Mouse (Mus musculus) thymus, postnatal 25 days (tissue): ENCODE data around the gene Ip6k3.

Experiments used
- DNase-seq: peaks from one replicate; pipeline ENCODE4 v3.0.0; 2022

The Ip6k3 gene

GRCm38 (mm10) chr17:27167545-27167944 lies at the start of gene Ip6k3:
Ip6k3 (minus strand) TSS chr17:27167795.
- no peak for DNase-seq

DNA sequence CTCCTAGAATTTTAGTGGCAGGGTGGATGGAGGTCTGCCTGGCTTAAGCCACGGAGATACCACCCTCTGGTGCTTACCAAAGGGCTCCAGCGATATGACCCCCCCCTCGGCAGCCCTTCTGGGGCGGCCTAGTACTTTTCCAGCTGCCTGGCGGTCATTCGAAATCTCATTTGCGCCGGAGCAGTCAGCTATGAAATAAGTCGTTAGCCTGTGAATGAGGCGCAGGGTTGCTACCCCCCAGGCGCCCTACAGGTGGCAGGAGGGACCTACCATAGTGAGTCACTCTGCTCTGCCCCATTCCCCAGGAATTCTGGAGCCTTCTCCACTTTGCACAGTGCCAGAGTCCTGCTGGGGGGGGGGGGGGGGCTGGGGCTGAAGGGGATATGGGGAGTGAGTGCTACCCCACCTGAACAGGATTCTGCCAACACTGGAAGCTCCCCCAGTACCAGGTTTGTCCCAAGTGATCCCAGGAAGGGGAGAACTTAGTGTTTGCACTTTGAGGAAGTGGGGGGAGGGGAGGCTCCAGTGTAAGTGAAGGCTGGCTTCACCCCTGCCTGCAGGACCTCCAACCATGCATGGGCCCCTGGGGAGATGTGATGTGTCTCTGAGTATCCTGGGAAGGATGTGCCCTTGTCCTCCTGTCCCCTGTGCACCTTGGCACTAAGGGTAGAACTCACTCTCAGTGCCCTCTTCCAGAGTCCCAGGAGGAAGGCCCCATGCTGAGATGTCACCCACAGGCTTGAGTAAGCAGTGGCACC lies 45.4 kb upstream of the Ip6k3 start:
- peak; percentile 17 for DNase-seq

GRCm38 (mm10) chr17:27212006-27212405 lies 44.4 kb upstream of the Ip6k3 start:
- no peak for DNase-seq

DNA sequence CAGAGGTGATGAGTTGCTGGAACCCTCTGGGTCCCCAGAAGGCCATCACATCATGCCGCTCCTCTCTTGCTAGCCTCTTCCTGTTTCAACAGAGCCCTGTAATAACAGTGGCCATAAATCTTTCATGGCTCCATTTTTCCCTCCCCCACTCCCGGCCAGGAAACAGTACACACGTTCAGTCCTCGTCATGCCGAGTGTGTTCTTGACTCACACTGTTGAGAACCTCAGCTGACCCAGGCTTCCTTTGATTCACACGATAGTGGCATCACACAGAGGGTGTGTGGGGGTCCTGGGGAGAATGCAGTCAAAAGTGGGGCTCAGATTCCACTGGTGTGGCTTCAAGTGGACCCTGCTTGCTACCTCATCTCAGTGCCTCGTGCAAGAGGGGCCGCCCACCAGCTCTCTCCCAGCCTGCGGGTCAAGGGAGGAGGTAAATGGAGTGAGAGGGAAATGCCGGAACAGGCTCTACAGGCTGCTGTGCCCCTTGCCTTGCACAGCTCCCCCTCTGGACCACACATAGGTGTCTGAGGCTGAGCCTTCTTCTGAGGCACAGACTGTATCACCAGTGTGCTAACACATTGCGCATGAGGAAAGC lies 39.6 kb upstream of the Ip6k3 start:
- no peak for DNase-seq

DNA sequence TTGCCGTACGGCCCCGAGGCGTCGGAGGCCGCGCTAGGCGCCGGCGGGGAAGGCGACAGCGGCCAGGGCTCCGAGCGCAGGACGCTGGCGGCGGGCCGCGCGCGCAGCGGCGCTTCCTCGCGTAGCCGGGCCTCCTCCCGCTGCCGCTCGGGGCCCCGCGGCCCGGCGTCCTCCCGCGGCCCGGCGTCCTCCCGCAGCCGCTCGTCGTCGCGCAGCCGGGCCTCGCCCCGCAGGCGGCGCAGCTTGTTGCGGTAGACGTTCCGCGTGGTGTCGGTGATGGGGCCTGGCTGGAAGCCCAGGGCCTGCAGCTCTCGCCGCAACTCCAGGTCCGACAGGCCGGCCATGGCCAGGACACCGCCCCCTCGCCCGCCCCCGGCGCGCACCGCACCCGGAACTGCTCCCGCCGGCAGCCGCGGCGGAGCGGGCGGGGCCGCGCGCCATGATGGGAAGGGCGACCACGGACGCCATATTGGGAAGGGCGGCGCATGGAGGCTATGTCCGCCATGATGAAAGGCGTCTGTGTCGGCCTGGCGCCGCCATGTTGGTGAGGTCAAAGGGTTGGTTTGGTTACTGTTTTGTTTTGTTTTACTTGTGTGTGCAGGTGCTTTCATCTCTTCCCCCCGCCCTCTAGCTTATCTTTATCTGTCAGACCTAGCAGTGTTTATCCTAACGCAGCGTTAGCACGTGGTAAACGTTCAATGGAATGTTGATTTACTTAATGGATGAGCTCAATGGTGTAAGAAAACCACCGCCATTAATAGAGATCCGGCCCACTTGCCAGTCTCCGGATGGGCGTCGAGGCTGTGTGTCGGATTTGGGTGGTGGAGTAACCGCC lies 36.7 kb upstream of the Ip6k3 start, which contains the start of gene Lemd2:
Lemd2 (minus strand) TSS at position 395 of the 835 bp plus-strand sequence.
- peak; percentile 97 for DNase-seq

- peak; percentile 37 for DNase-seq
These were observed 35.9 kb upstream of the Ip6k3 start for GRCm38 (mm10) chr17:27203358-27204074.

DNA sequence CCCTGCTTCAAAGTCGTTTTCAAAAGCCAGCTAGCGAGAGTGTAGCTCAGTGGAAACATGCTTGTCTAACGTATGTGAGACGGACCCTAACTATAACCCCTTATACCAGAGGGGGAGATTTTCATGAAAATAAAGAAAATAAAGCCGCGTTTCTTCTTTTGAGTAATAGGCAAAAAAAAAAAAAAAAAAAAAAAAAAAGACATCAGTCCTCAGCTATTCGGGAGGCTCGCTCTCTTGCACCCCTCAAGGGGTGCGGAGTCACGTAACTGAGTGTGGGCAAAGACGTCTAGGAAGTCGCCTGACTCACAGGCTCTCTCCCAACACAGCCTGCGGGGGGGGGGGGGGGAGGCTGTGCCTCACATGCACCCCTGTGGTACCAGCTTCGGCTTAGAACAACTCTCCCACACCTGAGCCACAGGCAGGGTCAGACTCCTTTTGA lies 35.3 kb upstream of the Ip6k3 start:
- no peak for DNase-seq

GRCm38 (mm10) chr17:27201981-27202380 lies 34.4 kb upstream of the Ip6k3 start:
- no peak for DNase-seq

GRCm38 (mm10) chr17:27200801-27201200 lies 33.2 kb upstream of the Ip6k3 start:
- DNase-seq = no peak

DNA sequence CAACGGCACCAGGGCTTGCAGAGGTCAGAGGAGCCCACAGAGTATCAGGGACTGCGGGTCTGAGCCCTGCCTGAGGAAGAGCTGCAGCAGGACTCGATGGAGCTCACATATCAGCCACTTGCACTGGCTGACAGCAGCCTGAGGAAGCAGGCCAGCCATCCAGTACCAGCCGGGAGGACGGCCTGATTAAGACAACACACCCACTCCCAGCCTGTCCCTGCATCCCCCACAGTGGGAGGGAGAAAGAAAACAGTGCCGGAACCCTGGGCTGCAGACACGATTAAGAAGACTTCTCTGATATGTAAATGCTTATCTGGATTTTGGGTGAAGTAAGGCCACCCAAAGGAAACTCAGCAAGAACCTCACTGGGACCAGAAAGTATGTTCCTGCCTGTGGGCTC lies 32.3 kb upstream of the Ip6k3 start:
- no peak for DNase-seq

DNA sequence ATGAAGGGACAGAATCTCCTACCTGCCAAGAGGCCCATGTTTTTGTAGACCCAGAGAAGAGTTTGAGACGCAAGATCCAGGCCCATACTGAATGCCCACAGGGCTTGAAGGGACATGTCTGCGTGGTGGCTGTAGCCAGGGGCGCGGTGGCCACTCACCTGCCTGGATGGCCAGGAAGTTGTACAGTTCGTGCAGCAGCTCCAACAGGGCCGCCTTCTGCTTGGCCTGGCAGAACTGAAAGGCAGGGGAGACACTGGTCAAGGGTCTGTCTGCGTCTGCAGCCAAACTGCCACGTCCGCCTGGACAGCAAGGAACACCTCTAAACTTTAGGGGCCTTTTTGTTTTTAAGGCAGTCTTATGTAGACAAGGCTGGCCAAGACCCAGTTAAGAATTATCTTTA lies 31.6 kb upstream of the Ip6k3 start:
- no peak for DNase-seq

DNA sequence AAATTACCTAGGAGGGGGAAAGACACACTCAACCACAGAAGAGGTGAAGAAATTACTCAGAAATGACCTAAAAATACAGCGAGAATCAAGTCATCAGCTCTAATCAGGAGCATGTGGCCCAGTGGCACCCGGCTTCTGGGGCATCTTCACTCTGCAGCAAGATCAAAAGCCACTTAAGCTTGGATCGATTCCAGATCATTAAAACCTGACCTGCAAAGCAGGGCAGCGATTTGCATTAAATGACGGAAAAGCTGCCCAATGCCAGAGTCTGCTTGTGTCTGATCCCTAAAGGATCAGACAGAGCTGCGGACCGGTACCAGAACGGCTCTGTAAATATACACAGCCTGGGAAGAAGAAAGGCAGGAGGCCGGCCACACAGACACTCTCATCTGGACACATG lies 28.6 kb upstream of the Ip6k3 start:
- DNase-seq = no peak

DNA sequence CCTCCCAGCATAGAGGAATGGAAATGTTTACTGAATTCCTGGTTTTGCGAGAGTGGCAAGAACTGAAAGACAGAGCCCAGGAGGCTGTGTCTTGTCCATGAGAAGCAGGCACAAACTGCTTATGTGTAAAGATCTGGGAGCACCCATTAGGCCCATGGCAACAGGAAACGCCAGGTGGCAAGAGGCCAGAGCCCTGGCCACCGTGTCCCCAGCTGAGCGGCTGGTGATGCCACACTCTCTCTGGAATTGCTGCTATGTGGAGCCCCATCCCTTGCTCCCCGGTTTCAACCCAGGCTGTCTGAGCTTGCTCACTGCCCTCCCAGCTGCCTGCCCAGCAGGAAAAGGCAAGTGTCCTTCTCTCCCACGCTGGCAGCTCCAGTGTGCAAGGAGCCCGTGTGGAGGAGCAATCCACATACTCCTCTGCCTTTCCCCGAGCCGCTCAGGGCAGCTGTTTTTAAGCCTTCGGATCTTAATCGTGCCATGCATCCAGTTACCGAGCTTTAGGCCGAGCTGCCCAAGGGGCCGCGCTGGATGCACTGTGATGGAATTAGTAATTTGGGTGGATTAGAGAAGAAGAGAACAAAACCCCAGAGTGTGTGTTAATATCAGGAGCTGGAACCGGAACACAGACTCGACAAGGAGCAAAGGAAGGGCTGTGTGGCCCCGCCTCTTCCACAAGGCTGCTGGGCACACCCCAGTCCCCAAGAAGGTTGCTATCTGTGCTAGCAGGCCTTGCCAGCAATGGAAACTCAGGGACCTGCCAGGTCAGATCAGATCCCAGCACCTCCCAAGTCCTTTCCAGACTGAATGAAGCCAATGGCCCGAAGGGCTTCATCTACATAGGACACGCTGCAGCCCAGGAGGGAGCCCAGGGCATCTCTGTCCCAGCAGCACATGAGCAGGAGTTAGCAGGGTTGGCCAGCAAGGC lies 26.9 kb upstream of the Ip6k3 start:
- no peak for DNase-seq

DNA sequence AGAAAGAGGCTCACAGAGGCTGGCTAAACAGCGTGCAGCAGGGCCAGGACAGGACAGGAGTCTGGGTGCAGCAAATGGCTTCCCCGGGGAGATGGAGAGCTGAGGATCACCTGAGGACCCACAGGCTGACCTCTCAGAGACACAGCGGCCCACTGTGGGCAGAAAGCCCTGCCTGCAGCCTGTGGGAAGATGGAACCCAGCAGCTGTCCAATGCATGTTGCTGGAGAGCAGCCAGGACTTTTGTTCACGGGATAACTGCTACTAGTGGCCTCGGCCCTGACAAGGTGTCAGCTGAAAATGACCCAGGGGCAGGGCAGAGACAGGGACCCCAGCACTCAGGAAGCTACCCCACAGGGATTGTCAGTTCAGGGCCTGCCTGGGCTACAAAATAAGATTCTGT lies 24.2 kb upstream of the Ip6k3 start:
- no peak for DNase-seq

- DNase-seq = no peak
These were observed 23.6 kb upstream of the Ip6k3 start for GRCm38 (mm10) chr17:27191189-27191588.

- DNase-seq = peak; percentile 68
These were observed 22.1 kb upstream of the Ip6k3 start for GRCm38 (mm10) chr17:27189640-27190216.

- DNase-seq = no peak
These were observed 21.3 kb upstream of the Ip6k3 start for GRCm38 (mm10) chr17:27188883-27189282.

GRCm38 (mm10) chr17:27187059-27187458 lies 19.5 kb upstream of the Ip6k3 start:
- no peak for DNase-seq

- DNase-seq = no peak
These were observed 18.5 kb upstream of the Ip6k3 start for GRCm38 (mm10) chr17:27186068-27186467.

DNA sequence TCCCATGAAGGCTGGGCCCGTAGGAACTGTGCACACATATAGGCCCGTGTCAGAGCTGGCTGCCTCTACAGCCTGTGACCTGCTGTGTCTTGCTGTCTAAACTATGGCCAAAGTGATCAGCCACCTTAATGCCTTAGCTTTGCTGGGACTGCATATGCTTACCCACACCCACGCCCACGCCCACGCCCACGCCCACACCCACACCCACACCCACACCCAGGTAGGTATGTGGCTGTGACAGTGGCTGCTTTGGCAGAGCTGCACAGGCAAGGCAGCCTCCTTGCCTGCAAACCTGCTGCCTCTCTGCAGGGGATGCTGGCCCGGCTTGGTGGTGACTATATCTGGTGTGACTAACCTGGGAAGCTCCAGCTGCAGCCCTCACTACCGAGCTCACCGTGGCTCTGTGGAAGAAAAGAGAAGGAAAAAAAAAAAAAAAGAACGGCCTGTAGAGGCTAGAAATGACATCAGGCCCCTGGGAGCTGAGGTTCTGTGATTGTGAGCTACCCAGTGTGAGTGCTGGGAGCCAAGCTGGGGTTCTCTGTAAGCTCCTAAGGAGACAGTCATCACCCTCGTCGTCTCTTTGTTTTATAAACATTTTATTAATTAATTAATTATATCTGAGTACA lies 16.2 kb upstream of the Ip6k3 start:
- DNase-seq = no peak

- no peak for DNase-seq
These were observed 14.8 kb upstream of the Ip6k3 start for GRCm38 (mm10) chr17:27182401-27182800.
